Mouse (Mus musculus) G1E (cell line): ENCODE measurements around the gene Tchp. TPM values are rescaled to one million over a fixed set of nuclear protein-coding genes. Genes with fewer than 3 reads are reported as not detected.
A peak's percentile ranks its signal among the peaks of the same experiment; 100 is the strongest.

ENCODE experiments used
- ATAC-seq: 2 replicates; pipeline ENCODE4 v1.8.0; 2016; ENCODE audit warnings: mild to moderate bottlenecking; ENCODE audit not compliant: insufficient number of reproducible peaks, poor library complexity, low FRiP score, severe bottlenecking; ENCODE audit errors: extremely low read depth
- DNase-seq: peaks from one replicate; pipeline ENCODE4 v3.0.0; 2012; ENCODE audit warnings: low spot score
- H3K27me3 ChIP-seq: 2 replicates; pipeline ENCODE4 v1.6.1; 2012; ENCODE audit warnings: mild to moderate bottlenecking, low read length, inconsistent platforms; ENCODE audit not compliant: insufficient read depth
- H3K36me3 ChIP-seq: replicated peaks from 2 replicates; pipeline ENCODE3; 2012; ENCODE audit warnings: mild to moderate bottlenecking, inconsistent platforms
- H3K4me1 ChIP-seq: 2 replicates; pipeline ENCODE4 v1.6.1; 2012; ENCODE audit warnings: low read depth, low read length, inconsistent platforms, mixed read lengths; ENCODE audit not compliant: insufficient read depth
- H3K4me3 ChIP-seq: 2 replicates; pipeline ENCODE4 v1.5.1; 2012; ENCODE audit warnings: low read depth, mild to moderate bottlenecking, inconsistent platforms, low read length, moderate library complexity, mixed read lengths
- H3K9me3 ChIP-seq: replicated peaks from 2 replicates; pipeline ENCODE4 v1.6.1; 2012; ENCODE audit warnings: inconsistent platforms
- CTCF ChIP-seq: IDR thresholded peaks from 2 replicates; pipeline ENCODE4 v1.5.1; 2012; ENCODE audit warnings: low read depth, low read length, inconsistent platforms, mixed read lengths
- GATA1 ChIP-seq: IDR thresholded peaks from 2 replicates; pipeline ENCODE4 v1.6.1; 2012; ENCODE audit warnings: borderline replicate concordance, low read length, inconsistent platforms, mixed read lengths
- GATA2 ChIP-seq: IDR thresholded peaks from 2 replicates; pipeline ENCODE4 v1.6.1; 2012; ENCODE audit warnings: low read depth, low read length, inconsistent platforms, borderline replicate concordance
- POLR2AphosphoS5 ChIP-seq: IDR thresholded peaks from 2 replicates; pipeline ENCODE4 v1.6.1; 2012; ENCODE audit warnings: low read depth, low read length, inconsistent platforms; ENCODE audit not compliant: insufficient replicate concordance
- TAL1 ChIP-seq: conservative IDR thresholded peaks from 2 replicates; pipeline ENCODE4 v1.6.1; 2012; ENCODE audit warnings: low read depth, low read length, inconsistent platforms, mixed read lengths
- polyA plus RNA-seq: library from polyadenylated mRNA; stranded (reverse); fragments of >175 nt; gene quantifications from 2 replicates; pipeline ENCODE4 v1.2.3, GENCODE M21; 2012
- total RNA-seq, 2 experiments: library from RNA; stranded (forward) in 1 of 2; stranded (reverse) in 1 of 2; fragments of 200-1000 nt in 1 of 2; fragments of >200 nt in 1 of 2; fragmentation: Nextera tagmentation in 1 of 2; gene quantifications; 2 replicates each; pipeline ENCODE4 v1.2.3; 2014 to 2017

The Tchp gene
- total and polyA plus RNA-seq, 3 experiments, result 5.3 to 20.1 (median 11.9) TPM

DNA sequence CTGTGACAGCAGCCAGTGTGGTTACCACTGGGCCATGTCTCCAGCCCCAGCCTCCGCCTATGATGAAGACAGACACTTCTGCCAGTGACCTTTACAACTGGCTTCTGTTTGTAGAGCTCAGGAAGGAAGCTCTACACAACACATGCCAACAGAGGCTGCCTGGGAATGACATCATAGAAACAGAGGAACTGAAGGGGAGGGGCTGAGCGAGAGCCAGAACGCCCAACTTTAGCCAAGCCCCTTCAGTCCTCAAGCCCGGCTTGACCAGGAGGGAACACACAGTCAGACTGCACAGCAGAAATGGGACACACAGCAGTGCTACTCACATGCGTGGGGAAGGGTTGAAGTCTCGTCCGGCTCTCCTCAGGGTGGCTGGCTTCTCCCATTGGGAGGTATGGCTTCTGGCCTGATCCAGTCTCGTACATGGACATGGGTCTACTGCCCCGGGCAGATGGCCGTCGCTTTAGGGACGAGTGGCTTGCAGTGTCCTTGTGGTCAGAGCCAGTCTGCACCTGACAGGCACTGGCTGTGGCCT lies 31.2 kb downstream of the Tchp start:
- peaks cover 15% of the 10 kb centered on the region; the same call in 1 of the 2 replicates for H3K4me1 ChIP-seq
- no peak overlapping the region for H3K4me3 ChIP-seq
- ATAC-seq (no peak), DNase-seq (no peak)
- no peak for TF ChIP-seq TAL1
- no peak for TF ChIP-seq POLR2AphosphoS5
- TF ChIP-seq CTCF, result no peak
- TF ChIP-seq GATA1, result no peak
- TF ChIP-seq GATA2, result no peak
- H3K9me3 ChIP-seq, result no peaks in the 10 kb centered on the region
- peaks cover 98% of the 10 kb centered on the region for H3K36me3 ChIP-seq
- H3K27me3 ChIP-seq, result no peaks in the 10 kb centered on the region

DNA sequence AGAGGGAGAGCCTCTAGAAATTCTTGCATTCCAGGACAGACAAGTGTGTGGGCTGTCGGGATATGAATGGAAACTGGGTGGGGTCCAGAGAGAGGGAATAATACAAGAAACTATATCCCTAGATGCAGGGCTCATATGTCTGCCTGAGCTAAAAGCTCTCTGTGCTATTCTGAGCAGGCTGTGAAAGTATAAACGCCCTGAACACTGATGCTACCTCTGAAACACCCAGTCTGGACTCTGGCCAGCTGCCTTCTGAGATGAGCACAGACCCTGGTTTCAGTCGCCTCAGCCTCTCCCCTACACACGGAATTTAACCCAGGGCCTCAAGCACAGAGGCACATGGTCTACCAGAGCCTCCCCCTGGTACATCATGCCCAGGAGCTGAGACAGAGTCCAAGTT lies 33.0 kb downstream of the Tchp start:
- DNase-seq (no peak), ATAC-seq (no peak)
- peaks cover 98% of the 10 kb centered on the region for H3K36me3 ChIP-seq

DNA sequence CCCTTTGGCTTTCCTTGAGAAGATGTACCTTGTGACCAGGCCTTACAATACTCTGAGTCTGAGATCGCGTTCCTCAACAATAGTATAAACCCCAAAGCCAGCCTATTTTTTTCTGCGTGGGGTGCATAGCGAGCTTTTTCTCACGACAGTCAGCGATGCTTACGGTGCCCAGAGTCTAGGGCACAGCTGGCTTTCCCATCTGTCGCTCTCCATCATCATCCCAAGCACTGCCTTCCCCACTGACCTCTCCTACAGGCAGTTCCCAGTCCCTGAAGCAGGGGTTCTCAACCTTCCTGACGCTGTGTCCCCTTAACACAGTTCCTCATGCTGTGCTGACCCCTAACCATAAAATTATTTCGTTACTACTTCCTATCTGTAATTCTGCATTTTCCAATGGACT lies 35.0 kb downstream of the Tchp start:
- TF ChIP-seq POLR2AphosphoS5 (no peak), TAL1 (no peak), GATA2 (no peak), CTCF (no peak), GATA1 (no peak)
- Histone ChIP-seq H3K27me3 (no peaks in the 10 kb centered on the region), H3K4me1 (peaks cover 21% of the 10 kb centered on the region), H3K9me3 (no peaks in the 10 kb centered on the region), H3K4me3 (no peak overlapping the region), H3K36me3 (peaks cover 97% of the 10 kb centered on the region)
- DNase-seq (no peak), ATAC-seq (no peak)

More for the DNA sequence above, 33.0 kb downstream of the Tchp start:
- no peak for TF ChIP-seq GATA1
- TF ChIP-seq TAL1, result no peak
- TF ChIP-seq POLR2AphosphoS5, result no peak
- no peak for TF ChIP-seq CTCF
- TF ChIP-seq GATA2, result no peak
- Histone ChIP-seq H3K9me3 (no peaks in the 10 kb centered on the region), H3K4me3 (no peak overlapping the region), H3K27me3 (no peaks in the 10 kb centered on the region), H3K4me1 (peaks cover 19% of the 10 kb centered on the region; the same call in 1 of the 2 replicates)

DNA sequence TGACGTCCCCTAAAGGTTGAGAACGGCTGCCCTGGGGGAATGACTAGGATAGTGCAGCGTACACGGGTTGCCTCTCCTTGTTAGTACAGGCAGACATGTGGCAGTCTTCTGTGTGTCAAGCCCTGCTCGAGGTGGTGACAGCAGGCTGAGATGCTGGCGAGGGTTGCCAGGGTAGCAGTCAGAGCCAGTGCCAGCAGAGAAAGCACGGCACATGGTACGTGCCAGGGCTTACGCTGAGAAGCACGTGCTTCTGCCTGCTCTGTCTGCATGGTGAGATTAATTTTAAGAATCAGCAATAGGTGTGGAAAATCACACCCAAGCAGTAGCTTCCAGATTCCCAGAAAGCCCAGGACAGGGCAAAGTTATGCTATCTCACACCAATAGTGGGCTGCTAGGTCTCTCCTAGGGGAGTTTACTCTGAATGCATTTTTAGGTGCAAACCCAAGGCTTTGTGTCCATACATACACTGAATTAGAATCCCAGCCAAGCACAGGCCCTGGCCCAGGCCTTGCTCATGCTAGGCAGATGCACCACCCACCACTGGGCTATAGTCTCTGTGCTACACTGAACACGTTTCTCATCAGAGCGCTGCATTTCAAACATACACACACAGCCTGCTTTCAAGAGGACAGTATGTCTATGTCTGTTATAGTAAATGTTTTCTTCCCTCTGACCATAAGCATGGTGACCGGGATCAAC lies 35.6 kb downstream of the Tchp start:
- Histone ChIP-seq H3K36me3 (peaks cover 97% of the 10 kb centered on the region), H3K4me1 (peaks cover 20% of the 10 kb centered on the region), H3K9me3 (no peaks in the 10 kb centered on the region), H3K4me3 (no peak overlapping the region), H3K27me3 (no peaks in the 10 kb centered on the region)
- no peak for ATAC-seq
- TF ChIP-seq TAL1, result no peak
- TF ChIP-seq GATA1, result no peak
- no peak for TF ChIP-seq CTCF
- no peak for TF ChIP-seq GATA2
- no peak for TF ChIP-seq POLR2AphosphoS5
- DNase-seq, result no peak

DNA sequence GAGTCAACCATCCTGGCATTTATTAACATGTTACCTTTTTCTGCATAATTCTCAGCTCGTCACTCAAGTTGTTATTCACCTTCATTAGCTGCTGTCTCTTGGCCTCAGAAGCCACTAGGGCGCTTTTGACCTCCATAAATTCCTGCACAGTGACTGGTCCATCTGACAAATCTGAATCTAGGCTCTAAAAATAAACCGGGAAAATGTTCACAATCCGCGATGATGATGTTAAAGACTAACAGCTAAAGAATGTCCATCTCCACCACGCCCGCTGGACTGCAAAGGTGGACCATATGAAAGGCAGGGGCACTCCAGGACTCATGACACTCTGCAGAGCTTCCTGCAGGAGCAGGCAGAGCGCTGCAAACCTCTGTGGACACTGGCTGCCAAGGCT lies 36.1 kb downstream of the Tchp start:
- Histone ChIP-seq H3K4me3 (no peak overlapping the region), H3K9me3 (no peaks in the 10 kb centered on the region), H3K27me3 (no peaks in the 10 kb centered on the region), H3K36me3 (peaks cover 97% of the 10 kb centered on the region), H3K4me1 (peaks cover 17% of the 10 kb centered on the region)
- no peak for DNase-seq
- no peak for ATAC-seq
- TF ChIP-seq POLR2AphosphoS5 (no peak), CTCF (no peak), GATA2 (no peak), GATA1 (no peak), TAL1 (no peak)

DNA sequence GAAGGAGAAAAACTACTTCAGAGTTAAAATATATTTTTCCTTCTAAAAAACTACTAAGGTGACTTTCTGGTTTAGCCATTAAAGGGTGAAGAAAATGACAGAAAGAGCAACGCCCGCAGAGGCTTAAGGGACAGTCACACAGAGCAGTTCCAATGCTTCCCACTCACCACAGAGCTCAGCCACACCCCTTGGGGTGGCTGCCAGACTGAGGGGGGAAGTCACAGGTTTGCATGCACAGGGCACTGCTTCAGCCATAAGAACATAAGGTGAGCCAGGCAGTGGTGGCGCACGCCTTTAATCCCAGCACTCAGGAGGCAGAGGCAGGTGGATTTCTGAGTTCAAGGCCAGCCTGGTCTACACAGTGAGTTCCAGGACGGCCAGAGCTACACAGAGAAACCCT lies 38.0 kb downstream of the Tchp start:
- ATAC-seq, result no peak
- Histone ChIP-seq H3K4me1 (peaks cover 12% of the 10 kb centered on the region), H3K36me3 (peaks cover 97% of the 10 kb centered on the region), H3K27me3 (no peaks in the 10 kb centered on the region), H3K9me3 (no peaks in the 10 kb centered on the region), H3K4me3 (no peak overlapping the region)
- DNase-seq, result peak; percentile 52
- no peak for TF ChIP-seq TAL1
- no peak for TF ChIP-seq GATA2
- TF ChIP-seq CTCF, result no peak
- no peak for TF ChIP-seq POLR2AphosphoS5
- no peak for TF ChIP-seq GATA1
